Comparison of ENCODE assay signal across 18 mouse cellular contexts in genomic region chr15:55997977-55998376, GRCm38 (mm10).
"Had no signal": no experiment of that assay in that cellular context is flagged by ENCODE, and none has a peak within 500 bp of the region (broad histone marks: within the 10 kb centered on the region; RNA-seq: fewer than 3 reads in every experiment).

No protein-coding gene starts in this region.

- H3K9ac ChIP-seq: limb, embryonic 13.5 days; liver, embryonic 15.5 days; midbrain, embryonic 12.5 days; midbrain, embryonic 15.5 days; neural tube, embryonic 13.5 days; stomach, embryonic 15.5 days had no signal

- H3K27me3 ChIP-seq: limb, embryonic 13.5 days; liver, embryonic 15.5 days; midbrain, embryonic 12.5 days; midbrain, embryonic 15.5 days; neural tube, embryonic 13.5 days; stomach, embryonic 15.5 days had no signal

- H3K36me3 ChIP-seq: limb, embryonic 10.5 days; limb, embryonic 13.5 days; liver, embryonic 15.5 days; midbrain, embryonic 12.5 days; midbrain, embryonic 15.5 days; neural tube, embryonic 13.5 days; stomach, embryonic 15.5 days had no signal

- ATAC-seq: midbrain, embryonic 15.5 days had no signal

- H3K4me3 ChIP-seq: limb, embryonic 10.5 days; limb, embryonic 13.5 days; liver, embryonic 15.5 days; midbrain, embryonic 12.5 days; midbrain, embryonic 15.5 days; neural tube, embryonic 13.5 days; stomach, embryonic 15.5 days had no signal

- H3K4me2 ChIP-seq: limb, embryonic 13.5 days; liver, embryonic 11.5 days; liver, embryonic 15.5 days; midbrain, embryonic 12.5 days; midbrain, embryonic 15.5 days; neural tube, embryonic 13.5 days; stomach, embryonic 15.5 days had no signal

- H3K4me1 ChIP-seq: limb, embryonic 10.5 days; limb, embryonic 13.5 days; liver, embryonic 15.5 days; midbrain, embryonic 12.5 days; midbrain, embryonic 15.5 days; neural tube, embryonic 13.5 days; stomach, embryonic 15.5 days had no signal

- H3K9me3 ChIP-seq: limb, embryonic 10.5 days; limb, embryonic 13.5 days; liver, embryonic 15.5 days; midbrain, embryonic 12.5 days; midbrain, embryonic 15.5 days; neural tube, embryonic 13.5 days; stomach, embryonic 15.5 days had no signal

- DNase-seq: kidney, adult 18-20 months; kidney, adult 9 months; kidney, postnatal 14 days; kidney, postnatal 4 days; lung, adult 2 months; retina, postnatal 1 day; right cerebral cortex, postnatal 25 days; spleen, adult 18-20 months; thymus, postnatal 36 days had no signal

- H3K27ac ChIP-seq: limb, embryonic 10.5 days; limb, embryonic 13.5 days; liver, embryonic 15.5 days; macrophage; midbrain, embryonic 12.5 days; midbrain, embryonic 15.5 days; neural tube, embryonic 13.5 days; stomach, embryonic 15.5 days had no signal
